ENCODE assay signal across 8 mouse cellular contexts in genomic region chr5:147893766-147894454, GRCm38 (mm10). TPM values are rescaled to one million over a fixed set of nuclear protein-coding genes. Genes with fewer than 3 reads are reported as not detected.
DNase-seq lines count a peak whose midpoint lies in the region; ATAC-seq and TF ChIP-seq lines count a peak whose summit lies in the region.

No protein-coding gene starts in this region.

- H3K4me2 ChIP-seq in forebrain, embryonic 11.5 days (ENCODE audit: low read depth, low read length, severe bottlenecking): peak overlapping the region; percentile 91
- peak overlapping the region; percentile 78 for H3K4me2 ChIP-seq in lung, postnatal 0 days (replicated peaks; ENCODE audit: low read depth, low read length)

- no peaks in the 10 kb centered on the region for H3K9me3 ChIP-seq in forebrain, embryonic 11.5 days (ENCODE audit: control insufficient read depth, low read length)
- H3K9me3 ChIP-seq in lung, postnatal 0 days (ENCODE audit: low read length): no peaks in the 10 kb centered on the region

- WGBS in forebrain, embryonic 11.5 days: 2% methylated on average over 25 of the region's 25 CpGs
- 3% methylated on average over 25 of the region's 25 CpGs for WGBS in lung, postnatal 0 days

- no peak for TF ChIP-seq EP300 in lung, postnatal 0 days (IDR thresholded peaks at IDR 0.05)

- ATAC-seq in forebrain, embryonic 11.5 days (replicated peaks; ENCODE audit: low FRiP score): peak; percentile 59
- peak; percentile 47 for ATAC-seq in lung, postnatal 0 days

- TF ChIP-seq CTCF in lung, postnatal 0 days (IDR thresholded peaks at IDR 0.05): no peak

- DNase-seq in heart, adult 18-20 months: peak; percentile 36 to 48
- no peak for DNase-seq in heart, adult 11 months
- DNase-seq in forebrain, embryonic 11.5 days (ENCODE audit: low spot score): no peak
- DNase-seq in kidney, adult 9 months: peak; percentile 56
- peak; percentile 66 for DNase-seq in lung, postnatal 0 days (ENCODE audit: low spot score)
- peak; percentile 18 to 29 for DNase-seq in spleen, postnatal 36 days (ENCODE audit: low spot score in 2 of 2)
- DNase-seq in Muller cell, postnatal 12 days (ENCODE audit: inconsistent ontology term): no peak

- peak overlapping the region; percentile 73 for H3K4me3 ChIP-seq in brown adipose tissue, adult 24 weeks (ENCODE audit: insufficient read depth, low read depth, low read length)
- H3K4me3 ChIP-seq in forebrain, embryonic 11.5 days (ENCODE audit: low read depth, low read length): peak overlapping the region; percentile 58
- H3K4me3 ChIP-seq in lung, postnatal 0 days (ENCODE audit: low read depth, low read length): peak overlapping the region; percentile 68

- H3K36me3 ChIP-seq in forebrain, embryonic 11.5 days (ENCODE audit: control insufficient read depth, insufficient read depth, low read length): no peaks in the 10 kb centered on the region
- no peaks in the 10 kb centered on the region for H3K36me3 ChIP-seq in lung, postnatal 0 days (ENCODE audit: insufficient read depth, low read length)

- peak overlapping the region; percentile 57 for H3K9ac ChIP-seq in forebrain, embryonic 11.5 days (ENCODE audit: low read length)
- H3K9ac ChIP-seq in lung, postnatal 0 days (replicated peaks; ENCODE audit: low read depth): peak overlapping the region; percentile 64

- peaks cover 13% of the 10 kb centered on the region for H3K27me3 ChIP-seq in forebrain, embryonic 11.5 days (ENCODE audit: control insufficient read depth, insufficient read depth, low read length)
- no peaks in the 10 kb centered on the region for H3K27me3 ChIP-seq in lung, postnatal 0 days (replicated peaks; ENCODE audit: insufficient read depth, low read length)

- H3K27ac ChIP-seq in brown adipose tissue, adult 24 weeks (replicated peaks; ENCODE audit: low read depth, low read length): peak overlapping the region; percentile 74
- H3K27ac ChIP-seq in forebrain, embryonic 11.5 days (ENCODE audit: low read depth, low read length): no peak overlapping the region
- H3K27ac ChIP-seq in lung, postnatal 0 days (ENCODE audit: low read length): peak overlapping the region; percentile 52

- peaks cover 4% of the 10 kb centered on the region; the same call in 1 of the 2 replicates for H3K4me1 ChIP-seq in brown adipose tissue, adult 24 weeks (ENCODE audit: control insufficient read depth, insufficient read depth, insufficient read length, low read length)
- peaks cover 2% of the 10 kb centered on the region; the same call in 1 of the 2 replicates for H3K4me1 ChIP-seq in forebrain, embryonic 11.5 days (replicated peaks; ENCODE audit: control insufficient read depth, insufficient read depth, low read length)
- peaks cover 7% of the 10 kb centered on the region; the same call in 1 of the 2 replicates for H3K4me1 ChIP-seq in lung, postnatal 0 days (ENCODE audit: insufficient read depth, low read depth, low read length)

RNA-seq across cellular contexts. Expression of gene Slc46a3, which starts 0.7 kb away (rescaled TPM):
- total RNA-seq in heart, adult 18-20 months (2021): 10 to 100 TPM in 1 of 2 experiments, 1 to 10 TPM in 1; 8.2 to 10.9 TPM
- 7.9 and 10.8 TPM in 2 replicates for polyA plus RNA-seq in brown adipose tissue, adult 24 weeks (2012; ENCODE audit: insufficient read depth, insufficient read length, missing spikeins)
- 3.0 and 5.3 TPM in 2 replicates for polyA plus RNA-seq in forebrain, embryonic 11.5 days (2014; fragmentation: Nextera tagmentation; extraction: Ambion mirVana)
- polyA plus RNA-seq in lung, postnatal 0 days (2015; fragmentation: Nextera tagmentation; extraction: Ambion mirVana): 9.4 and 10.7 TPM in 2 replicates

RNA-seq across cellular contexts. Expression of gene Pomp, which starts 33.6 kb away (rescaled TPM):
- total RNA-seq in heart, adult 18-20 months (2021): 100 to 1,000 TPM; 171 to 202 TPM
- 217 and 239 TPM in 2 replicates for polyA plus RNA-seq in brown adipose tissue, adult 24 weeks (2012; ENCODE audit: insufficient read depth, insufficient read length, missing spikeins)
- 430 and 492 TPM in 2 replicates for polyA plus RNA-seq in forebrain, embryonic 11.5 days (2014; fragmentation: Nextera tagmentation; extraction: Ambion mirVana)
- 393 and 397 TPM in 2 replicates for polyA plus RNA-seq in lung, postnatal 0 days (2015; fragmentation: Nextera tagmentation; extraction: Ambion mirVana)

Comparison
In these comparisons a context has a peak if more than half of its experiments do, and no peak if none do; other contexts are left out.
1. DNase-seq: peak in heart, adult 18-20 months (2 of 2), kidney, adult 9 months (single experiment), lung, postnatal 0 days (single experiment) and spleen, postnatal 36 days (2 of 2); none in heart, adult 11 months (single experiment), forebrain, embryonic 11.5 days (single experiment) and Muller cell, postnatal 12 days (single experiment).
2. Peak in every context shown above with its lines, with median percentiles within 50 percentile points of each other: H3K4me3 ChIP-seq.